Mouse (Mus musculus): ENCODE measurements around the gene Mdga1.

DNA sequence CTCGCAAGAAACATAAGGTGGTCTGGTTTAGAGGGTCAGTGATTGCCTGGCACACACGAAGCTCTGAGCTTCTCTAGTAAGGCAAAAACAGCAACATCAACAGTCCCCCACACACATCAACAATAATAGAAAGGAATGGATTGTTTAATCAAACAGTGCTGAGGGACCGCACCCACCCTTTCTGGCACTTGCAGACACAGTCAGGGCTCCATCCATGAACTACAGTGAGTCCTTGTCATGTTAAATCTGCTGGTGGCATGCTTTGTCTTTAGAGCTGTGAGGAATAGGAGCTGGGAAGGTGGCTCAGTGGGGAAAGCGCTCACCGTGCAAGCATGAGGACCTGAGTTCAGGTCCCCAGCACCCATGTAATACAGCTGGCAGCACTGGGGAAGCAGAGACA, 26.1 kb upstream of the Mdga1 start:
- TF ChIP-seq CTCF (conservative IDR thresholded peaks at IDR 0.05; ENCODE audit: low read length) (no peak), POU5F1 (IDR thresholded peaks at IDR 0.05; ENCODE audit: borderline replicate concordance, low read length) (no peak)
